Mouse (Mus musculus): ENCODE results near the gene Nsun5. TPM values are rescaled to one million over a fixed set of nuclear protein-coding genes. Genes with fewer than 3 reads are reported as not detected.

Nsun5 gene
- polyA plus RNA-seq, 1 experiment from 2014 or later, result 10.0 TPM

DNA sequence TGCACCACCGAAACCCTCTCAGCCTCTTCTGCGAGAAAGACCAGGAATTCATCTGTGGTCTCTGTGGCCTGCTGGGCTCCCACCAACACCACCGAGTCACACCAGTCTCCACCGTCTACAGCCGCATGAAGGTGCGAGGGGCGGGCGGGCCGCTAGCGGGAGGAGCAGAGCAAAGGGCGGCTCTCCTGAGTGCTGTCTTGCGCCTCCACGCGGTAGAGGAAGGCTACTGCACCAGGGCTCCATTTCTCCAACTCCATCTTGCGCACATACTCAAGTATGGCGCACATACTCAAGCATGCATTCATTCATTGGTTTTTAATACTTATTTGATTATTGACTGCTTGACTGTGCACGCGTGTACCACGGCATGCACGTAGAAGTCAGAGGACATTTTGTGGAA is 16.2 kb upstream of the Nsun5 start:
- TF ChIP-seq CTCF (IDR thresholded peaks at IDR 0.05; ENCODE audit: low read depth), result peak; percentile 58
- no peak for TF ChIP-seq EP300 (IDR thresholded peaks at IDR 0.05; ENCODE audit: low read depth)
- H3K9ac ChIP-seq (replicated peaks), result no peak overlapping the region
- H3K27ac ChIP-seq (ENCODE audit: low read depth), result no peak overlapping the region
- no peak overlapping the region for H3K4me3 ChIP-seq (ENCODE audit: low read depth, low read length)
- no peak overlapping the region for H3K4me2 ChIP-seq (ENCODE audit: low read depth, low read length)
- H3K4me1 ChIP-seq (ENCODE audit: insufficient read depth), result no peaks in the 10 kb centered on the region
- H3K9me3 ChIP-seq (ENCODE audit: low read length), result no peaks in the 10 kb centered on the region
- 20% methylated on average over 20 of the region's 20 CpGs for WGBS (ENCODE audit: insufficient replicate concordance)
- H3K27me3 ChIP-seq (ENCODE audit: insufficient read depth, low read length), result no peaks in the 10 kb centered on the region
- H3K36me3 ChIP-seq (replicated peaks; ENCODE audit: insufficient read depth, low read length), result no peaks in the 10 kb centered on the region
- ATAC-seq, result no peak
- DNase-seq, result peak; percentile 50

DNA sequence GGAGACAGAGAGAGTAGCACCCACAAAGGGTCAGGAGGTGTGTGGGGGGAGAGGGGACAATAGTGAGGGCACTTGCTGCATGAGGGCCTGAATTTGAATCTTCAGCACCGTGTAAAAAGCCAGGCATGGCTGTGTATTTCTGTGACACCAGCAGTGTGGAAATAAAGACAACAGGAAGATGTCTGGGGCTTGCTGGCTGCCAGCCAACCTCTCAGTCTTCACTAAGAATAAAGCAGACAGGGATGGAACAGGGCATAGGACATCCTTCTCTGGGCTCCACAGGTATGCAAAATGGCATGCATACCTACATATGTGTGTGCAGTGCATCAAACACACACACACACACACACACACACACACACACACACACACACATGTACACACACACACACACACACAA is 13.7 kb upstream of the Nsun5 start:
- Histone ChIP-seq H3K9ac (replicated peaks) (no peak overlapping the region), H3K36me3 (replicated peaks; ENCODE audit: insufficient read depth, low read length) (no peaks in the 10 kb centered on the region), H3K27ac (ENCODE audit: low read depth) (no peak overlapping the region), H3K9me3 (ENCODE audit: low read length) (no peaks in the 10 kb centered on the region), H3K4me2 (ENCODE audit: low read depth, low read length) (no peak overlapping the region), H3K4me1 (ENCODE audit: insufficient read depth) (no peaks in the 10 kb centered on the region), H3K4me3 (ENCODE audit: low read depth, low read length) (no peak overlapping the region), H3K27me3 (ENCODE audit: insufficient read depth, low read length) (no peaks in the 10 kb centered on the region)
- no peak for ATAC-seq
- no peak for DNase-seq
- WGBS (ENCODE audit: insufficient replicate concordance), result 38% methylated on average over 1 of the region's 1 CpGs
- no peak for TF ChIP-seq CTCF (IDR thresholded peaks at IDR 0.05; ENCODE audit: low read depth)
- TF ChIP-seq EP300 (IDR thresholded peaks at IDR 0.05; ENCODE audit: low read depth), result no peak

DNA sequence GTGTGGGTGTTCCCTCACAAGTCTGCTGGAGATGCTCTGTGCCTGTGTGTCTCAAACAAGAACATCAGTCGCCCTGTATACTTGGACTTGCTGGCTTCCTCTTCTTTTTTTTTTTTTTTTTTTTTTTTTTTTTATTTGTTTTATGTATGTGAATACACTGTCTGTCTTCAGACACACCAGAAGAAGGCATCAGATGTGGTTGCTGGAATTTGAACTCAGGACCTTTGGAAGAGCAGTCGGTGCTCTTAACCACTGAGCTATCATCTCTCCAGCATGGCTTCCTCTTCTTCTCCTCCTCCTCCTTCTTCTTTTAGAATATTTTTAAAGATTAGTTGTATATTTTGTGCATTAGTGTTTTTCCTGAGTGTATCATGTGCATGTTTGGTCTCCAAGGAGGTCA is 12.2 kb upstream of the Nsun5 start:
- WGBS (ENCODE audit: insufficient replicate concordance), result 83% methylated on average over 2 of the region's 2 CpGs
- H3K9ac ChIP-seq (replicated peaks), result no peak overlapping the region
- H3K27ac ChIP-seq (ENCODE audit: low read depth), result no peak overlapping the region
- H3K4me3 ChIP-seq (ENCODE audit: low read depth, low read length), result no peak overlapping the region
- no peak for DNase-seq
- H3K4me2 ChIP-seq (ENCODE audit: low read depth, low read length), result no peak overlapping the region
- no peaks in the 10 kb centered on the region for H3K27me3 ChIP-seq (ENCODE audit: insufficient read depth, low read length)
- no peaks in the 10 kb centered on the region for H3K4me1 ChIP-seq (ENCODE audit: insufficient read depth)
- no peak for ATAC-seq
- TF ChIP-seq CTCF (IDR thresholded peaks at IDR 0.05; ENCODE audit: low read depth), result no peak
- TF ChIP-seq EP300 (IDR thresholded peaks at IDR 0.05; ENCODE audit: low read depth), result no peak
- H3K36me3 ChIP-seq (replicated peaks; ENCODE audit: insufficient read depth, low read length), result no peaks in the 10 kb centered on the region
- H3K9me3 ChIP-seq (ENCODE audit: low read length), result no peaks in the 10 kb centered on the region

DNA sequence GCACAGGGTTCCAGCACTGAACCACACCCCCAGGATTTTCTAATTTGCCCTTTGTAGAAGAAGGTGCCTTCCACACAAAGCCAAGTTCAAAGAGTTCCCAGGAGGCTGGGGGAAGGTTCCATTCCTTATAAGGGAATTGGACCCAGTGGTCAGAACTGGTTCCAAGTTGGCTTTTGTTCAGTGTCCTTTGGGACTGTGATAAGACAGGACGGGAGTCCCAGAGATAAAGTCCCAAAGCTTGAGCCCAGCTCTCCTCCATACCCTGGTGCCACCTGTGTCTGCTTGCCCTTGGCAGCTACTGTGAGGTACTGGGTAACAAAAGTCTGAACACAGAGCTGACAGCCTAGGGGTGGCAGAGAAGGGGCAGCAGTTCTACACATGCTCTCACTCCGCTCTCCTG is 10.0 kb upstream of the Nsun5 start:
- TF ChIP-seq CTCF (IDR thresholded peaks at IDR 0.05; ENCODE audit: low read depth) (no peak), EP300 (IDR thresholded peaks at IDR 0.05; ENCODE audit: low read depth) (no peak)
- H3K9me3 ChIP-seq (ENCODE audit: low read length), result no peaks in the 10 kb centered on the region
- no peak for DNase-seq

DNA sequence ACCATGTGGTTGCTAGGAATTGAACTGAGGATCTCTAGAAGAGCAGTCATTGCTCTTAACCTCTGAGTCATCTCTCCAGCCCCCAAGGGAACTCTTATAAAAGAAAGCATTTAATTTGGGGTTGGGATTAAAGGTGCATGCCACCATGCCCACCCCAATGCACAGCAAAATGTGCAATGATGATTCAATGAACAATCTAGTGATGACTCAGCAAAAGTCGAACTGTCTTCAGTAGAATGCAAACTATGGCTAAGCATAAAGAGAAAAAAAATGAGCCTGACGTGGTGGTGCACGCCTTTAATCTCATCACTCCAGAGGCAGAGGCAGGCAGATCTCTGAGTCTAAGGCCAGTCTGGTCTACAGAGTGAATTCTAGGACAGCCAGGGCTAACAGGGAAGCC is 7.2 kb upstream of the Nsun5 start:
- H3K4me2 ChIP-seq (ENCODE audit: low read depth, low read length), result no peak overlapping the region
- no peak overlapping the region for H3K9ac ChIP-seq (replicated peaks)
- H3K27ac ChIP-seq (ENCODE audit: low read depth), result no peak overlapping the region
- TF ChIP-seq EP300 (IDR thresholded peaks at IDR 0.05; ENCODE audit: low read depth) (no peak), CTCF (IDR thresholded peaks at IDR 0.05; ENCODE audit: low read depth) (no peak)
- H3K9me3 ChIP-seq (ENCODE audit: low read length), result no peaks in the 10 kb centered on the region
- H3K27me3 ChIP-seq (ENCODE audit: insufficient read depth, low read length), result no peaks in the 10 kb centered on the region
- no peaks in the 10 kb centered on the region for H3K36me3 ChIP-seq (replicated peaks; ENCODE audit: insufficient read depth, low read length)
- no peaks in the 10 kb centered on the region for H3K4me1 ChIP-seq (ENCODE audit: insufficient read depth)
- no peak for DNase-seq
- 65% methylated on average over 3 of the region's 3 CpGs for whole genome bisulfite sequencing (ENCODE audit: insufficient replicate concordance)
- ATAC-seq, result no peak
- no peak overlapping the region for H3K4me3 ChIP-seq (ENCODE audit: low read depth, low read length)

More for the DNA sequence above, 10.0 kb upstream of the Nsun5 start:
- no peak overlapping the region for H3K9ac ChIP-seq (replicated peaks)
- H3K4me1 ChIP-seq (ENCODE audit: insufficient read depth), result no peaks in the 10 kb centered on the region
- no peaks in the 10 kb centered on the region for H3K27me3 ChIP-seq (ENCODE audit: insufficient read depth, low read length)
- no peak overlapping the region for H3K4me2 ChIP-seq (ENCODE audit: low read depth, low read length)
- H3K36me3 ChIP-seq (replicated peaks; ENCODE audit: insufficient read depth, low read length), result no peaks in the 10 kb centered on the region
- ATAC-seq, result no peak
- no peak overlapping the region for H3K4me3 ChIP-seq (ENCODE audit: low read depth, low read length)
- 82% methylated on average over 2 of the region's 2 CpGs for WGBS (ENCODE audit: insufficient replicate concordance)
- H3K27ac ChIP-seq (ENCODE audit: low read depth), result no peak overlapping the region

DNA sequence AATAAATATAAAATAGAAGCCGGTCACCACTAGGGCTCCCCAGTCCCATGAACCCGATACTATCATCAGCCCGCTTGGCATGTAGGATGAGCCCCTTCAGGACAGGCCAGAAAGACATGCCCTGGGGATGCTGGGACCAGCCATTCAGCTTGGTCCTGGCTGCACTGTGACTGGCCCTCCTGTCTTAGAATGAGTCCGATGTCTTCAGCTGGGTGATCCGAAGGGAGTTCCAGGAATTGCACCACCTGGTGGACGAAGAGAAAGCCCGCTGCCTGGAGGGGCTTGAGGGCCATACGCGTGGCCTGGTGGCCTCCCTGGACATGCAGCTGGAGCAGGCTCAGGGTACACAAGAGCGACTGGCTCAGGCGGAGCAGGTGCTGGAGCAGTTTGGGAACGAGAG is 6.2 kb upstream of the Nsun5 start:
- H3K9me3 ChIP-seq (ENCODE audit: low read length), result no peaks in the 10 kb centered on the region
- 31% methylated on average over 12 of the region's 12 CpGs for WGBS (ENCODE audit: insufficient replicate concordance)
- DNase-seq (no peak), ATAC-seq (no peak)
- H3K27me3 ChIP-seq (ENCODE audit: insufficient read depth, low read length), result no peaks in the 10 kb centered on the region
- no peaks in the 10 kb centered on the region for H3K4me1 ChIP-seq (ENCODE audit: insufficient read depth)
- no peak overlapping the region for H3K27ac ChIP-seq (ENCODE audit: low read depth)
- H3K4me2 ChIP-seq (ENCODE audit: low read depth, low read length), result no peak overlapping the region
- TF ChIP-seq CTCF (IDR thresholded peaks at IDR 0.05; ENCODE audit: low read depth), result peak; percentile 70
- TF ChIP-seq EP300 (IDR thresholded peaks at IDR 0.05; ENCODE audit: low read depth), result no peak
- no peak overlapping the region for H3K4me3 ChIP-seq (ENCODE audit: low read depth, low read length)
- H3K36me3 ChIP-seq (replicated peaks; ENCODE audit: insufficient read depth, low read length), result no peaks in the 10 kb centered on the region
- H3K9ac ChIP-seq (replicated peaks), result no peak overlapping the region

DNA sequence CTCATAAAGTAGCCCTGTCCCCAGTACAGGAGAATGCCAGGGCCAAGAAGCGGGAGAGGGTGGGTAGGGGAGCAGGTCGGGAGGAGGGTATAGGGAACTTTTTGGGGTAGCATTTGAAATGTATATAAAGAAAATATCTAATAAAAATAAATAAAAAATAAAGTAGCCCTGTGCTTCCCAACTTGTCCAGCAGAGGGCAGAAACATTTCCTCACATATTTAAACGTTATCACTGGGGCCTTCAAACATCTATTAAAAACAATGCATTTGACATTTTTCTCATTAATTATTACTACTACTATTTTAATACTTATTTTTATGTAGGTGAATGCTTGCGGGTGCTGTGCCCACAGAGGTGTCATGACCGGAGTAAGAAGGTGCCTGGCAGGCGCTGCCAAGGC is 1.9 kb upstream of the Nsun5 start:
- Histone ChIP-seq H3K4me1 (ENCODE audit: insufficient read depth) (peaks cover 12% of the 10 kb centered on the region), H3K4me2 (ENCODE audit: low read depth, low read length) (no peak overlapping the region), H3K27me3 (ENCODE audit: insufficient read depth, low read length) (no peaks in the 10 kb centered on the region), H3K36me3 (replicated peaks; ENCODE audit: insufficient read depth, low read length) (no peaks in the 10 kb centered on the region), H3K9me3 (ENCODE audit: low read length) (no peaks in the 10 kb centered on the region), H3K27ac (ENCODE audit: low read depth) (no peak overlapping the region), H3K9ac (replicated peaks) (no peak overlapping the region), H3K4me3 (ENCODE audit: low read depth, low read length) (no peak overlapping the region)
- 50% methylated on average over 6 of the region's 6 CpGs for WGBS (ENCODE audit: insufficient replicate concordance)
- ATAC-seq (no peak), DNase-seq (no peak)
- TF ChIP-seq EP300 (IDR thresholded peaks at IDR 0.05; ENCODE audit: low read depth), result no peak
- TF ChIP-seq CTCF (IDR thresholded peaks at IDR 0.05; ENCODE audit: low read depth), result peak; percentile 56

Data from liver, postnatal 0 days (tissue).